Mouse (Mus musculus): ENCODE results near the gene Smad3.

The Smad3 gene

GRCm38 (mm10) chr9:63696463-63697105 lies 61.2 kb downstream of the Smad3 start:
- DNase-seq: no peak

- no peak for DNase-seq
Measured at GRCm38 (mm10) chr9:63691960-63692359, 65.8 kb downstream of the Smad3 start.

GRCm38 (mm10) chr9:63690511-63690910 lies 67.3 kb downstream of the Smad3 start:
- no peak for DNase-seq

- no peak for DNase-seq
Measured at GRCm38 (mm10) chr9:63687413-63688015, 70.3 kb downstream of the Smad3 start.

- no peak for DNase-seq
Measured at GRCm38 (mm10) chr9:63685352-63685751, 72.4 kb downstream of the Smad3 start.

- no peak for DNase-seq
Measured at GRCm38 (mm10) chr9:63684277-63684676, 73.5 kb downstream of the Smad3 start.

- no peak for DNase-seq
Measured at GRCm38 (mm10) chr9:63682943-63683342, 74.9 kb downstream of the Smad3 start.

- DNase-seq: no peak
Measured at GRCm38 (mm10) chr9:63682301-63682700, 75.5 kb downstream of the Smad3 start.

- no peak for DNase-seq
Measured at GRCm38 (mm10) chr9:63678076-63678475, 79.7 kb downstream of the Smad3 start.

- DNase-seq: no peak
Measured at GRCm38 (mm10) chr9:63677621-63678020, 80.2 kb downstream of the Smad3 start.

GRCm38 (mm10) chr9:63674613-63675012 lies 83.2 kb downstream of the Smad3 start:
- no peak for DNase-seq

- no peak for DNase-seq
Measured at GRCm38 (mm10) chr9:63673494-63673805, 84.3 kb downstream of the Smad3 start.

GRCm38 (mm10) chr9:63672797-63673493 lies 84.8 kb downstream of the Smad3 start:
- DNase-seq: no peak

GRCm38 (mm10) chr9:63669816-63670215 lies 88.0 kb downstream of the Smad3 start:
- no peak for DNase-seq

GRCm38 (mm10) chr9:63668621-63669020 lies 89.2 kb downstream of the Smad3 start:
- no peak for DNase-seq

- DNase-seq: no peak
Measured at GRCm38 (mm10) chr9:63667373-63667724, 90.4 kb downstream of the Smad3 start.

- DNase-seq: no peak
Measured at GRCm38 (mm10) chr9:63666612-63667372, 91.0 kb downstream of the Smad3 start.

- DNase-seq: no peak
Measured at GRCm38 (mm10) chr9:63664792-63665646, 92.8 kb downstream of the Smad3 start.

- no peak for DNase-seq
Measured at GRCm38 (mm10) chr9:63664300-63664745, 93.5 kb downstream of the Smad3 start.

GRCm38 (mm10) chr9:63663222-63663621 lies 94.6 kb downstream of the Smad3 start:
- DNase-seq: no peak

- DNase-seq: no peak
Measured at GRCm38 (mm10) chr9:63662759-63663158, 95.0 kb downstream of the Smad3 start.

GRCm38 (mm10) chr9:63660691-63661090 lies 97.1 kb downstream of the Smad3 start:
- no peak for DNase-seq

GRCm38 (mm10) chr9:63660061-63660460 lies 97.7 kb downstream of the Smad3 start:
- DNase-seq: no peak

Data from thymus, postnatal 36 days (tissue).